Mouse (Mus musculus) kidney, postnatal 36 days (tissue): ENCODE measurements around the gene E2f4.

Experiments used
- DNase-seq, 2 experiments: peaks; one replicate each; pipeline ENCODE4 v3.0.0; 2021 to 2022; ENCODE audit warnings: mixed read lengths in 2 of 2

The E2f4 gene

DNA sequence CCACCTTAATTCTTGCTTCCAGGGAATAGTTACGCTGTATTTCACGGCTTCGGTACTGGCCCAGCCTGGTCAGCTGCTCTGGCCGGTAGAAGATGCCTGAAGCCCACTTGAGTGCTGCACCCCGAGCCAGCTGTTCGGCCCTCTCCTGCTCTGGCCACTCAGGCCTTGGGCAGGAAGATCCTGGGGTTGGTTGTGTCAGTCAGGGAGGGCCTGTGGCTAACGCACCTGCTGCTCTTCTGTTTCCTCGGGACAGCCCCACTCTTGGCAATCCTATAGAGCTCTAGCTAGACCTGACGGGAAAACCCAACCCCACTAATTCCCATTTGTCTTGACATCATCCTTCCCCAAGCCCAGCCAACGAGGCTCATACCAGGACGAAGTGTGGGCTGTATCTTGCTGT, 2.2 kb upstream of the E2f4 start:
- DNase-seq: no peak

DNA sequence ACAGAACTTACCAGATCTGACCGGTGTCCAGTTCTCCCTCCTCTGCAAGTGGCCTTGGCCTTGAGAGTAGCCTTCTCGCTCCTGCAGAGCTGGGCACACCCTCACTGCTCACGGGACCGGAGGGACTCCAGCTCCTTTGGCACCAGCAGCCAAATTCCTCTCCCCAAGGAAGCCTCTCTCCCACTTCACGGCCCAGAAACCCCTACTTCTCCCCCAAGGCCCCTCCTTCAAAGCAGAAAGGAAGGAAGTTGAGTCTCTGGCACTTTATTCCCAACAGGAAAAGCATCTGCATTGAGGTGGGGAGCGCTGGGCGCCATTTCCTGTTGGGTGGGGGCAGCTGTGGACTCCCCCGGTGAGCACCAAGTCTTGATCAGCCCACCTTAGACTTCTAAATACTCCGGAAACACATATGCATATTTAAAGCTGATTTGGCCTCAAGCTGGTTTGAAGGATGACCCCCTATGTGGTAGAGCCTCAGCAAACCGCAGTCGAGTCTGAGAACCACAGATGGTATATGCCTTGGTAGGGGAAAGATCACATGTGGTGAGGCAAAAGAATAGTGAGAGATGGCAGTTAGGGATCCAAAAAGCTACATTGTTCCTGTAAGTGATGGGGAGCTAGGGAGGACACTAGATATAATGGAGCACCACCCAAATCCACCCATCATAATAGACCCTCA, 1.4 kb upstream of the E2f4 start, which contains the start of gene Exoc3l:
Gene Exoc3l (minus strand): TSS at position 207 of the 679 bp plus-strand sequence.
- peak; percentile 42 to 60 for DNase-seq

DNA sequence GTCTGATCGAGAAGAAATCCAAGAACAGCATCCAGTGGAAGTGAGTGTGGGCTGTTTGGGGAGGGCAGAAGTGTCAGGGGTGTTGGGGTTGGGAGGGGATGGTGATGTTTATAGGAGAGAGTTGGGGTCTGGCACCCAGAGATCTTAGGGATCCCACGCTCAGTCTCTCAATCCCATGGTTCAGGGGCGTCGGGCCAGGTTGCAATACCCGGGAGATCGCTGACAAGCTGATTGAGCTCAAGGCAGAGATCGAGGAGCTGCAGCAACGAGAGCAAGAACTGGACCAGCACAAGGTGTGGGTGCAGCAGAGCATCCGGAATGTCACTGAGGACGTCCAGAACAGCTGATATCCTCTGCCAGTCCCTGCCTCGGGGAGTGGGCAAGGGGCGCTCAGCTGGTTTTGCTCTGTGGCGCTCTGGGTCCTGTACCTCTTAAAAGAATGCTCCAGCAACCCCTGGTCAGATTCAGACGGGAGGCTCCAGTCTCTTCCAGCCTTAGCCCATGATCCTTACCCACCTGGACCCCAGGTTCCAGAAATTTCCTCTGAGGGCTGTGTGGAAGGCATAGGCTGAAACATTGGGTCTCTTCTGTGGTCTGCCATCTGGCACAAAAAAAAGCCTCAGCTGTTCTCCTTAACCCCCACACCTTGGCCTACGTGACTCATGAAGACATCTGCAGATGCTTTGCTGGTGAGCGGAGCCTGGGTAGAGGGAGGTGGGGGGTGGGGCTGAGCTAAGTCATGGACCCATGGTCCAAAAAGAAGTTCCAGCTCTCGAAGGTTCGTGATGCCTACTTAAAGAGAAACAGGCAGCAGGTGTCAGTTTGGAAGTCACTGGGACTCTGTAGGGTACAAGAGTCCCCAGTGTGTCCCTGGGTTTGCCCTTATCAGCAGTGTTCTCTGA, 1.1 kb downstream of the E2f4 start:
- DNase-seq: no peak

DNA sequence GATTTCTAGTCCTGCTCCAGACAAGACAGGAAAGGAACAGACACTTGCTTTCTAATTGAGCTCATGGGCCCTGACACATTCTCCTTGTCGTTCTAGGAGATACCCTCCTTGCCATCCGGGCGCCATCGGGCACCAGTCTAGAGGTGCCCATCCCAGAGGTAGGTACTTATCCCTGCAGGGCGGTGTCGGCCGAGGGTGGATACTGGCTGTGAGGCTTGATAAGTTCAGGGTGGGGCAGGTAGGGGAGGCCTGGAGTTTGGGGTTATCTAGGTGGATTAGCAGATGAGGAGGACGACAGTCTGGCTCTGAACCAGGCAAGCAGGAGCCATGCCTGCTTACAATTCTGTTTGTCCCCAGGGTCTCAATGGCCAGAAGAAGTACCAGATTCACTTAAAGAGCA, 2.5 kb downstream of the E2f4 start:
- no peak for DNase-seq

DNA sequence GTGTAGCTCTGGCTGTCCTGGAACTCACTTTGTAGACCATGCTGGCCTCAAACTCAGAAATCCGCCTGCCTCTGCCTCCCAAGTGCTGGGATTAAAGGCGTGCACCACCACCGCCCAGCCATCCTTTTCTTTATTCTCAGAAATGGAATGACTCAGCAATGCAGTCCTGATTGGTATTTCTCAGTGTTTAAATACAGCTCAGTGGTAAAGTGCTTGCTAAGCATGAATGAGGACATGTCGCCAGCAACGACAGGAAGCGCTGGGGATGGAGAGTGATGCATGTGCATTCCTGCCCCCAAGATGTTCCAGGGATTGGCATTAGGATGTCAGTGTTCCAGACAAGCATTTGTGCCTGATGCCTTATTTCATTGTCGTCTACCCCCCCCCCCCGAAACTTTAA, 5.9 kb downstream of the E2f4 start:
- DNase-seq: no peak

DNA sequence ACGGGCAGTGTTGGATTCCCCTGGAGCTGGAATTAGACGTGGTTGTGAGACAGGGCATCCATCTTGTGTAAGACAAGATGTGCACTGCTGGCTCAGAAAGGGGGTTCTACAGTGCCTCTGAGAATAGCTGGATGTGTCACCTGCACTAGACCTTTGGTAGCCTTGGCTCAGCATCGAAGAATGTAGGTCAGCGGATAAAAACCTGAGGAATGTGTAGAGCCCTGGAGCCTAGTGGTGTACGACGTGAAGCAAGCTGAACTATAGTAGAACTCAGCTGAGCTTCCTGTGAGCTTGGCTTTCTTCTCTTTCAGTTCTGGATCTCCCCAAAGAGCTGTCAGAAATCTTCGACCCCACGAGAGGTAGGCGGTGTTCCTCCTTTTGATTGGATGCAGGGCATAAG, 6.4 kb downstream of the E2f4 start:
- no peak for DNase-seq

DNA sequence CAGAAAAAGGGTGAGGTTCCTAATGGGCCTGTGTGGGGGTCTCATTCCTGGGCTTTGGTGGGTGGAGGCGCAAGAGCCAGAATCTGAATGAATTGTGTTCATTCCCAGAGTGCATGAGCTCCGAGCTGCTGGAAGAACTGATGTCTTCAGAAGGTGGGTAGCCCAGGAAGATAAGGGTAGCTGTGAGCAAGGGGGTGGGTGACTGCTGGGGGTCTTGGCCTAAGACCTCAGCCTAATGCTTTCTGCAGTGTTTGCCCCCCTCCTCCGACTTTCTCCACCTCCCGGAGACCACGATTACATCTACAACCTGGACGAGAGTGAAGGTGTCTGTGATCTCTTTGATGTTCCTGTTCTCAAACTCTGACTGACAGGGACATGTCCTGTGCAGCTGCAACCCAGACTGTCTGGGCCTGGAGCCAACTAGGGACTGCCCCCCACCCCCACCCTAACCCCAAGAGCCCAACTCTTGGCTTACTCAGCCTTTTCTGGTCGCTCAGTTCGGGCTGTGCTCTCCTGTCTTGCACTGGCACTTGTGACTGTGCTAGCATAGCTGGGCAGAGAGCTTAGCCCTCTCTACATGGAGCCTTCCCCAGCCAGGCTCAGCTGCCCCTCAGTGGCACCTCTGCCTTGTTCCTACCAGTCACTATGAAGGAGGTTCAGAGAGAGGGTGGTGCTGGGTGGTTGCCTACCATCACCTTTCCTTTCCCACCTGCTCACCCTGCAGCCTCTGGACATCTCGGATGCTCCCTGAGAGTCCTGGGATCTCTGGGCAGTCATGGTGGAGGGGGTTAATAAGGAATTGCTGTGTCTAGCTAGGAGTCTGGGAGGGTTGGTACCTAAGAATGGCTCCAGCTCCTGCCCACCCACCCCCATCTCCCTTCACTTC, 7.1 kb downstream of the E2f4 start:
- DNase-seq: no peak

DNA sequence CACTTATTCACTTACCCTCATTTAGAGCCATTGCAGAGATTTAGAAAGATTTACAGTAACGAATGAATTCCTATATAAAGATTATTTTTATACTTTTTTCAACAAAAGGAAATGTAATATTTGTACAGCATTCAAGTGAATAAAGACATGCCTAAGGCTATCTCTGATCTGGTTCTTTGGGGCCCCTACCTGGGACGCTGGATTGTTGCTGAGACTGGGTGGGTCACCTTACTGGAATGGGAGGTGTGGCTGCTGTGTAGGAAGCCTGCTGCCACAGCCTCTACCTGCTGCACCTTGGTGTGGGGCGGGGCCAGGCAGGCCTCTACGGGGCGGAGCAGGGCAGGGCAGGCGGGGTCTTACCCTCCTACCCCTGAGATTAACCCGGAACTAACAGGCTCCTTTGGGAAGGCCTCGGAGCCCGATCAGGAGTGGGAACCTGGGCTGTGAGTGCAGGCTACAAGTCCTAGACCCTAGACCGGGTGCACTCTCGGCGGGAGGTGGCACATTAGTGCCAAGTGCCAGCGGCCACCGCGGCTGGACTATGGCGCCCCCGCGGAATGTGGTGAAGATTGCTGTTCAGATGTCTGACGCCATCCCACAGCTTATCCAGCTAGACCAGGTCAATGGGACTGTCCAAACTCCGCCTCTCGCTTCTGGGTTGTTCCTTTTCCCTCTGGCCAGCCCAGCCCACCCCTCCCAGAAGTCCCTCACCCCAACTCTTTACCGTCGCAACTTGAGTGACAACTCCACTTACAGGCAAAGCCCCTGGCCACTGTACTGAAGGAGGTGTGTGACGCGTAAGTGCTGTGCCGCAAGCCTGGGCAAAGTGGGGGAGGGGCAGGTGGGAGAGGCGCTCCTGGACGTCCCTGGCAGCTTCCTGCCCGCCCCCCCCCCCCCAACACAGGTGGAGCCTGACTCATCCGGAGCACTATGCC, 8.0 kb downstream of the E2f4 start, which contains the start of gene Elmo3:
Gene Elmo3 (plus strand): TSS at position 391 of the 935 bp plus-strand sequence.
- peak; percentile 91 to 92 for DNase-seq

DNA sequence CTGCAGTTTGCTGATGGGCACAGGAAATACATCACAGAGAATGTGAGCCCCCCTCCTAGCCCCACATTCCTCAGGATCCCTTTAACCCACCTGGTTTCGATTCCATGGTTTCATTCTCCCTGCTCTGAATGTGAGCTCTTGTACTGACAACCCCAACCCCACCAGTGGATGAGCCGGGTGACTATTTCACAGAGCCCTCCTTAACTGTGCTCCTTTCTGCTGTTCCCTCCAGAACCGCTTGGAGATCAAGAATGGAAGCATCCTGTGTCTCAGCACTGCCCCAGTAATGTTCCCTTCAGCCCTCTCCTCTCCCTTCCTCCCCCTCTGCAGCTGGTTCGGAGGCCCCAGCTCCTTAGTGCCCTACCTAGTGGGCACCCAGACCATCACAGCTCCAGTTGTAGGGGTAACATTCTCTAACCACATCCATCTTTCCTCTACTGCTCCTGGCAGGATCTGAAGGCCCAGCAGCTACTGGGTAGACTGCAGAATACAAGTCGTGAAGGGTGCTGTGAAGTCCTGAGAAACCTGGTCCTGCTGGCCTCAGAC, 8.8 kb downstream of the E2f4 start:
- DNase-seq: no peak

DNA sequence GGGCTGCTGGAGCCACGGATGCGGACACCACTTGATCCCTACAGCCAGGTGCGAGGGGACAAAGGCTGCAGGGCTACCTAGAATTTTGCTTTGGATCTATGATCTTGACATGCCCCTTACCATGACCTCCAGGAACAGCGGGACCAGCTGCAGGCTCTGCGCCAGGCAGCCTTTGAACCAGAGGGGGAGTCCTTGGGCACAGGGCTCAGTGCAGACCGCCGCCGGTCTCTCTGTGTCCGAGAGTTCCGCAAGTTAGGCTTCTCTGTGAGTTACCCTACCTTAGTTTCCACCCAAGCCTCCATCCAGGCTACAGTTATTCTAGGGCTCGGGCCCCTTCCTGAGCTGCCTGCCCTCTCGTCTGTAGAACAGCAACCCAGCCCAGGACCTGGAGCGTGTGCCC, 10.2 kb downstream of the E2f4 start:
- no peak for DNase-seq

DNA sequence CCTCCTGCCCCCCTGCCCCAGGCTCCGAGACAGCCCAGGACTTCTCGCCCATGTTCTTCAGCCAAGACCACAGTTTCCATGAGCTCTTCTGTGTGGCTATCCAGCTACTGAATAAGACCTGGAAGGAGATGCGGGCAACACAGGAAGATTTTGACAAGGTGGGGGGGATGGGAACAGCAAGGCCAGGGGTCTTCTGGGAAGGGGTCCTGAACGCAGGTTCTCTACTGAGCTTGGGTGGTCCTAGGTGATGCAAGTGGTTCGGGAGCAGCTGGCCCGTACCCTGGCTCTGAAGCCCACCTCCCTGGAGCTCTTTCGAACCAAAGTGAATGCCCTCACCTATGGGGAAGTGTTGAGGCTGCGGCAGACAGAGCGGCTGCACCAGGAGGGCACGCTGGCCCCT, 11.0 kb downstream of the E2f4 start:
- DNase-seq: no peak

DNA sequence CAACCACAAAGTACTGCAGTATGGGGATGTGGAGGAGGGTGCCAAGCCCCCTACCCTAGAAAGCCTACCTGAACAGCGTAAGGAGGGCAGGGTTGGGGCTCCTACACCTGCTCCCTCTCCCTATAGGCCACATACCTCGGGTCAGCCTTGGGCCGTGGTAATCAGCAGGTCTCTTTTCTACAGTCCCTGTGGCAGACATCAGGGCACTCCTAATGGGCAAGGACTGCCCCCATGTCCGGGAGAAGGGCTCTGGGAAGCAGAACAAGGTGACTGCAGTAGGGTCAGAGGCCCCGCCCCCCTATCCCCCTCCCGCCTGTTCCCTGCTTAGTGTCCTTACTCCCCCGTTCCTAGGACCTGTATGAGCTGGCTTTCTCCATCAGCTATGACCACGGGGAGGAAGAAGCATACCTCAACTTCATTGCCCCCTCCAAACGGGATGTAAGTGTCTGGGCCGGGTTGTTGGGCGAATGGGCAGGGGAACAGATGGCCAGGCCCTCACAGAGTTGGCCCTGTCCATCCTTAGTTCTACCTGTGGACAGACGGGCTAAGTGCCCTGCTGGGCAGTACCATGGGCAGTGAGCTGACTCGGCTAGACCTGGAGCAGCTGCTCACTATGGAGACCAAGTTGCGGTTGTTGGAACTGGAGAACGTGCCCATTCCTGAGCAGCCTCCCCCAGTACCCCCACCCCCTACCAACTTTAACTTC, 11.8 kb downstream of the E2f4 start:
- no peak for DNase-seq

DNA sequence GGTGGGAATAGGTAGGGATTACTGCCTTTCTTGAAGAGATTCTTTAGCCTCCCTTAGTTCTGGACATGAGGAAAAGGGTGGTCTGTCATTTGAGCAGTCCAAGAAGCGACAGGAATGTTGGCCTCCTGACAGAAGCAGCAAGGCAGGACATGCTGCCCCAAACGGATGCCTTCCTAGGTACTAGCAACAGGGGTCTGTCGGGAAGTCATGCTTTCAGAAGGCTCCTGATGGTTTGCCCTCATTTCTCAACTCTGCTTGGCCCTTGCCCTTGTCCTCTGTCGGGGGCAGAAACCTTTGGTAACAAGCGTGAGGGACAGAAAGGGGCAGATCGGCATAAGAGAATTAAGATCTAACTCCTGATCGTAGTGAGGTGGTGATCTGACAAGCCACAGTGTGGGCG, 12.7 kb downstream of the E2f4 start:
- DNase-seq: no peak

DNA sequence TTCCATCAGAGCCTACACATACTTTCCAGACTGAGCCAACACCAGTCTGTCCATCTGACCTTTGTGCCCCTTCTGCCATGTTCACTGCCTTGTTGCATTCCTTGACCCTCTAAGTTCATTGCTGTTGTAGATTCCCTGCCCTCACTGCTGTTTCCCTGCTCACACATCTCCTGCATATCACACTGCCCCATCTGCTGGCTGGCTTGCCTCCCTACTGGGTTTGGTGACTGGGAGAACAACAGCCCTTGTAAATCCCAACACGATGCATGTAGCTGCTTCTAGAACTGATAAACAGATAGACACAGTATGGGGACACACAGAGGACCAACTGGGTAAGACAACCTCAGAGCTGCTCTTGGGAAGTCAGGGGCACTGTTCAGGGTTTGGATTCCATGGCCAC, 14.3 kb downstream of the E2f4 start:
- no peak for DNase-seq

DNA sequence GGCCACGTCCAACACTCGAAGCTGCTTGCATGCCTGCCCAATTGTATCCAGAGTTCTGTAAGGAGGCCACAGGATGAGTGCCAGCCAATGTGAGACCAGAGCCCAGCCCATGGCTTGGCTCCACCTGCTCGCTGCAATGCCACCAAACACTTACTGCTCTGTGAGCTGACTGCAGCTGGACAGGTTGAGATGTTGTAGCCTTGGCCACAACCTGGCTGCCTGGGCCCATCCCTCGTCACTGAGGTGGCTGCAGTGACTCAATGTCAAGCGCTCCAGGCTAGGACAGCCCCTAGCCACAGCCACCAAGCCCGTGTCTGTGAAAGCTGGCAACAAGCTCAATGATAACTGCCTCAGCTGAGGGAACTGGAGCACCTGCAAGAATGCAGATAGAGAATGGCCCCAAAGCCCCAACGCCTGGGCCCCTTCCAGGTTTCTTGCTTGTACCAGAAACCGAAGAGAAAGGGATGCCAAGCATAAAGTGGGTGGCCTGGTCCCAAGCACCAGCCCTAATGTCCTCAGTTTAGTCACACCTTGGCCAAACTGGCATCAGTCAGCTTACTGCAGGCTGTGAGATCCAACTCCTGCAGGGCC, 15.5 kb downstream of the E2f4 start:
- no peak for DNase-seq

DNA sequence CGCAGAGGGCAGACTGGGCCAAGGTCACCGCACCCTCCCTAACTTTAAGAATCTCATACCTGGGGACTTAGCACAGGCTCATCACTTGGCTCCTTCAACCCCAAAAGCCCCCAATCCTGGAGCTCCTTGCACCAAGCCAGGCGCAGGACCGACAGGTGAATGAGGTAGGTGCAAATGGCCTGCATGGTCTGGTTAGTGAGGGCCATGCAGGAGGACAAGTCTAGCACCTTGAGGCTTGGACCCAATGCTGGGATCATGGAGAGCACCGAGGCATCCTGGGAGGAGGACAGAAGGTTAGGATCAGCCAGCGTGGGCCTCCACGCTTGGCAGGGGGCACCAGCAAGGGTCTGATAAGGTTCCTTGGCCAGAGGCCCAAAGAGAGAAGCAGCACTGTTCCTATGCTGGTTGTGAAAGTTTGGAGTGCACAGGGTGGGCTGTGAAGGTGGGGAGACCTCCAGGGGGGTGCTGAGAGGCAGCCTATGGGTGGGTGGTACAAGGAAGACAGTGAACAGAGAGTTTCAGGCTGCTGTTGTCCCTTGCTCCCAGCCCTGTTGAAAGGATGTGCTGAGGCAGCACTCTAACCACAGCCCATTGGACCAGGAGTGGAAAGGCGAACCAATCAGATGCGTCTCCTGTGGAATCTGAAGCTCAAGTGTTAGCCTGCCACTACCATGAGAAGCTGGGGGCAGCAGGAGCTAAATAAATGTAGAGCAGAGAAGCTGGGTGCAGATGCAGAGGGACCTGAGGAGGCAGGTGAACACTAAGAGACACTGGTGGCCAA, 16.3 kb downstream of the E2f4 start:
- DNase-seq: no peak

DNA sequence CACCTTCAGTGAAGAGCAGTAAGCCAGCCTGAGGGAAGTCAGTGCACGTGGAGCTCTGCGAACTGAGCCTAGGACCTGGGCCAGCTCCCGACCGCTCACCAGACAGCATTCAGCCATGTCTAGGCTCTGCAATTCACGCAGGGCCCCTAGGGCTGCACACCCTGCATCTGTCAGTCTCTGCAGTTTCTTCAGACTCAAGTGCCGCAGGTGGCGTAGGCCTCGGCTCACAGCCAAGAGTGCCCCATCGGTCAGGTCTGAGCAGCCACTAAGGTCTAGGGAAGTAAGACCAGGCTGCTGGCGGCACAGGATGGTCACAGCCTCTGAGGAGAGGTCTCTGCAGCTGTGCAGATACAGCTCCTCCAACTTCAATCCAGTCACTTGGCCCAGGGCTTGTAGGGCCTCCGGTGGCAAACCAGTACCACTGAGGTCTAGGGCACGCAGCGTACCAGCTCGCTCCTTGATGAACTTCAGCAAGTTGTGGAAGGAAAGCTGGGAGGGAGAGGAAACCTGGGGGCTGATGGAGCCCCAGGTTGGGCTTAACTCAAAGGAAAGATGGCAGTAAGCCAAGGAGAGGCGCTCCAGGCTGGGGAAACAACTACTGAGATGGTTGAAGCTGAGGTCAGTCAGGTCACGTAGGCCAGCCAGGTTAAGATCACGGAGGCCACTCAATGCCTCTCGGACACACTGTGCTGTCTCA, 17.8 kb downstream of the E2f4 start:
- no peak for DNase-seq

DNA sequence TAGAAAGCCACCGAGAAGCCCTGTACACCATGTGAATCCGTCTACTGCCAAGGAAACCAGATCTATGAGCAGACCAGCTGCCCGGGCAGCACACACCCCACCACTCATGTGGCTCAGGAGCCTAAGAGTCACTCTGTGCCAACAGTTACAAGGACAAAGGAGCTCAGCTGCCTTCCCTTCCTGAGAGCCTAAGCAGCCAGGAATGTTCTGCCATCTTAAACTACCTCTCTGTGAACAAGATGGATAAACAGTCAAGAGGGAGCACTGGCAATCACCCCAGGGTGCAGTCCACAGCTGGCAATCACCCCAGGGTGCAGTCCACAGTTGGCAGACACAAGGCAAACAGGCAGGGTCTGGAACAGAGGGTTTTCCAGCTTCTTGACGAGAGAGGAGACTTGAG, 20.5 kb downstream of the E2f4 start:
- no peak for DNase-seq

DNA sequence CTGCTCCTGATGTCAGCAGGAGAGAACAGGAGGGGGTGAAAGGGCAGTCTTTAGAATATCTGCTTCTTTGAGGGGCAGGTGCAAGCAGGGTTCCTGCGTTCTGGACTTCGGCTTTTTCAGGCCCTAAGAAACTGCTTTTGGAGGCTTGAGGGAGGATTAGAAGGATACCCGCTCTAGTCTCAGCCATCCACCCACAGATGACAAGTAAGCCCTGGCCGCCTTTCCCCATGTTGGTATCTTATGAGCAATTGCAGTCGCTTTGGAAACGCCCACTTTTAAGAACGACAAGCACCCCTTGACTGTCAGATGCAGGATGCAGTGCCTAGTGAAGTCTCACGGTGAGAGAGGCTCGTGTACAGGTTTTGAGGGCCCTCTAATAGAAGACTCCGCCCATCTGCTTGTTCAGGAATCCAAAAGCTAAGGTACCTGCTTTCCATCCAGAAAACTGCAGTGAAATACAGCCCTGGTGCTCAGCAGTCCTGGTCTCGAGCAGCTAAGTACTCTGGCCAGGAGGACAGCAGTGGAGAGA, 21.3 kb downstream of the E2f4 start:
- DNase-seq: no peak
